8 mouse cellular contexts compared by ENCODE assay signal in genomic region chr2:16451666-16452009, GRCm38 (mm10).
DNase-seq lines count a peak whose midpoint lies in the region; ATAC-seq and TF ChIP-seq lines count a peak whose summit lies in the region.
"Had no signal": no experiment of that assay in that cellular context is flagged by ENCODE, and none has a peak within 500 bp of the region (broad histone marks: within the 10 kb centered on the region; RNA-seq: fewer than 3 reads in every experiment).

No protein-coding gene starts in this region.

- peak; percentile 39; the same call in 1 of the 2 replicates for ATAC-seq in intestine, embryonic 15.5 days
- ATAC-seq in intestine, postnatal 0 days: no peak
- ATAC-seq in lung, postnatal 0 days: no peak
- no peak for ATAC-seq in hindbrain, embryonic 14.5 days (ENCODE audit: low FRiP score)

- no peak overlapping the region for H3K4me2 ChIP-seq in intestine, embryonic 15.5 days (replicated peaks)
- no peak overlapping the region for H3K4me2 ChIP-seq in intestine, postnatal 0 days (replicated peaks; ENCODE audit: low read depth)
- H3K4me2 ChIP-seq in lung, postnatal 0 days (replicated peaks; ENCODE audit: low read depth, low read length): no peak overlapping the region
- H3K4me2 ChIP-seq in hindbrain, embryonic 14.5 days (replicated peaks): no peak overlapping the region

- 76% methylated on average over 4 of the region's 4 CpGs for WGBS in intestine, embryonic 15.5 days
- WGBS in intestine, postnatal 0 days: 81% methylated on average over 4 of the region's 4 CpGs
- WGBS in lung, postnatal 0 days: 87% methylated on average over 4 of the region's 4 CpGs
- 84% methylated on average over 4 of the region's 4 CpGs for WGBS in limb, embryonic 10.5 days
- WGBS in hindbrain, embryonic 14.5 days: 91% methylated on average over 4 of the region's 4 CpGs

- no peaks in the 10 kb centered on the region for H3K36me3 ChIP-seq in intestine, embryonic 15.5 days
- H3K36me3 ChIP-seq in intestine, postnatal 0 days (ENCODE audit: control insufficient read depth, insufficient read depth): no peaks in the 10 kb centered on the region
- no peaks in the 10 kb centered on the region for H3K36me3 ChIP-seq in lung, postnatal 0 days (ENCODE audit: insufficient read depth, low read length)
- peaks cover 3% of the 10 kb centered on the region; the same call in 1 of the 2 replicates for H3K36me3 ChIP-seq in limb, embryonic 10.5 days
- H3K36me3 ChIP-seq in hindbrain, embryonic 14.5 days (replicated peaks; ENCODE audit: control insufficient read depth, insufficient read depth): no peaks in the 10 kb centered on the region

- peaks cover 4% of the 10 kb centered on the region; the same call in 1 of the 2 replicates for H3K4me1 ChIP-seq in intestine, embryonic 15.5 days (replicated peaks)
- no peaks in the 10 kb centered on the region for H3K4me1 ChIP-seq in intestine, postnatal 0 days (replicated peaks; ENCODE audit: control insufficient read depth, insufficient read depth, low read length)
- no peaks in the 10 kb centered on the region for H3K4me1 ChIP-seq in lung, postnatal 0 days (ENCODE audit: insufficient read depth, low read depth, low read length)
- H3K4me1 ChIP-seq in limb, embryonic 10.5 days: peaks cover 40% of the 10 kb centered on the region
- no peaks in the 10 kb centered on the region; the same call in 1 of the 2 replicates for H3K4me1 ChIP-seq in hindbrain, embryonic 14.5 days (replicated peaks; ENCODE audit: control insufficient read depth, insufficient read depth, low read length)

- no peak overlapping the region for H3K4me3 ChIP-seq in intestine, embryonic 15.5 days (replicated peaks)
- H3K4me3 ChIP-seq in intestine, postnatal 0 days (ENCODE audit: low read depth, low read length): no peak overlapping the region
- no peak overlapping the region for H3K4me3 ChIP-seq in lung, postnatal 0 days (ENCODE audit: low read depth, low read length)
- no peak overlapping the region for H3K4me3 ChIP-seq in limb, embryonic 10.5 days
- no peak overlapping the region for H3K4me3 ChIP-seq in hindbrain, embryonic 14.5 days (replicated peaks; ENCODE audit: low read length)

- TF ChIP-seq CTCF in intestine, postnatal 0 days (IDR thresholded peaks at IDR 0.05; ENCODE audit: low read depth): no peak
- TF ChIP-seq CTCF in lung, postnatal 0 days (IDR thresholded peaks at IDR 0.05): no peak

- DNase-seq in lung, postnatal 0 days (ENCODE audit: low spot score): no peak
- DNase-seq in lung, postnatal 36 days: no peak
- DNase-seq in limb, embryonic 10.5 days (ENCODE audit: low spot score): no peak
- no peak for DNase-seq in layer of hippocampus, postnatal 36 days
- DNase-seq in hindbrain, embryonic 14.5 days (ENCODE audit: low spot score): no peak
- DNase-seq: cerebellum, adult 11 months had no signal

- TF ChIP-seq EP300 in lung, postnatal 0 days (IDR thresholded peaks at IDR 0.05): no peak

- H3K9me3 ChIP-seq in intestine, embryonic 15.5 days: no peaks in the 10 kb centered on the region
- no peaks in the 10 kb centered on the region for H3K9me3 ChIP-seq in intestine, postnatal 0 days (ENCODE audit: control insufficient read depth)
- H3K9me3 ChIP-seq in lung, postnatal 0 days (ENCODE audit: low read length): no peaks in the 10 kb centered on the region
- no peaks in the 10 kb centered on the region for H3K9me3 ChIP-seq in limb, embryonic 10.5 days (replicated peaks)
- peaks cover 4% of the 10 kb centered on the region; the same call in 1 of the 2 replicates for H3K9me3 ChIP-seq in hindbrain, embryonic 14.5 days (ENCODE audit: control insufficient read depth, low read length)

- H3K9ac ChIP-seq in intestine, embryonic 15.5 days: no peak overlapping the region
- H3K9ac ChIP-seq in intestine, postnatal 0 days (ENCODE audit: low read depth, low read length): no peak overlapping the region
- no peak overlapping the region for H3K9ac ChIP-seq in lung, postnatal 0 days (replicated peaks; ENCODE audit: low read depth)
- no peak overlapping the region for H3K9ac ChIP-seq in hindbrain, embryonic 14.5 days

- H3K27me3 ChIP-seq in intestine, embryonic 15.5 days (replicated peaks): no peaks in the 10 kb centered on the region
- no peaks in the 10 kb centered on the region for H3K27me3 ChIP-seq in intestine, postnatal 0 days (replicated peaks; ENCODE audit: control insufficient read depth, insufficient read depth, low read length)
- no peaks in the 10 kb centered on the region for H3K27me3 ChIP-seq in lung, postnatal 0 days (replicated peaks; ENCODE audit: insufficient read depth, low read length)
- no peaks in the 10 kb centered on the region for H3K27me3 ChIP-seq in limb, embryonic 10.5 days (ENCODE audit: low read depth, poor library complexity, severe bottlenecking)
- no peaks in the 10 kb centered on the region for H3K27me3 ChIP-seq in hindbrain, embryonic 14.5 days (ENCODE audit: control insufficient read depth, insufficient read depth, low read length)

- no peak overlapping the region for H3K27ac ChIP-seq in intestine, embryonic 15.5 days
- H3K27ac ChIP-seq in intestine, postnatal 0 days (ENCODE audit: low read depth, low read length): no peak overlapping the region
- H3K27ac ChIP-seq in lung, postnatal 0 days (ENCODE audit: low read length): 0 out of 2 replicates have a peak overlapping the region, but pooled peaks have one; percentile 39
- peak overlapping the region; percentile 74 for H3K27ac ChIP-seq in limb, embryonic 10.5 days
- no peak overlapping the region for H3K27ac ChIP-seq in hindbrain, embryonic 14.5 days

Comparison
In these comparisons a context has a peak if more than half of its experiments do, and no peak if none do; other contexts are left out.
1. H3K27ac ChIP-seq: peak in lung, postnatal 0 days (single experiment) and limb, embryonic 10.5 days (single experiment); none in intestine, embryonic 15.5 days (single experiment), intestine, postnatal 0 days (single experiment) and hindbrain, embryonic 14.5 days (single experiment).